Mouse (Mus musculus) adrenal gland, adult 18-20 months (tissue): ENCODE measurements around the gene Meox2. TPM values are rescaled to one million over a fixed set of nuclear protein-coding genes. Genes with fewer than 3 reads are reported as not detected.
A peak's percentile ranks its signal among the peaks of the same experiment; 100 is the strongest.
"Not testable (repeated sequence)": the region's sequence is repeated elsewhere in the genome, so short reads cannot be mapped to it uniquely, and the experiment has no call there.

Experiments used
- DNase-seq, 2 experiments: peaks; one replicate each; pipeline ENCODE4 v3.0.0; 2021 to 2022; ENCODE audit warnings: low spot score in 2 of 2
- long read RNA-seq, 2 experiments: library from polyadenylated mRNA; stranded (forward); transcript quantifications; one replicate each; pipeline ENCODE4 v2.0.0; 2021
- total RNA-seq, 2 experiments: library from RNA; stranded (reverse); gene quantifications; 1 replicate in 1 of 2; 2 replicates in 1 of 2; pipeline ENCODE4 v1.2.3; 2021

Gene Meox2
- total RNA-seq: 1 to 10 TPM in 1 of 2 experiments, under 1 TPM in 1; 0.56 to 2.1 TPM
- long read RNA-seq, experiment 1: 0 reads
- long read RNA-seq, experiment 2, partial matches to known transcripts: 0 of 3 reads
- long read RNA-seq, experiment 2, other reads (novel, unspliced or antisense): 0 of 3 reads

DNA sequence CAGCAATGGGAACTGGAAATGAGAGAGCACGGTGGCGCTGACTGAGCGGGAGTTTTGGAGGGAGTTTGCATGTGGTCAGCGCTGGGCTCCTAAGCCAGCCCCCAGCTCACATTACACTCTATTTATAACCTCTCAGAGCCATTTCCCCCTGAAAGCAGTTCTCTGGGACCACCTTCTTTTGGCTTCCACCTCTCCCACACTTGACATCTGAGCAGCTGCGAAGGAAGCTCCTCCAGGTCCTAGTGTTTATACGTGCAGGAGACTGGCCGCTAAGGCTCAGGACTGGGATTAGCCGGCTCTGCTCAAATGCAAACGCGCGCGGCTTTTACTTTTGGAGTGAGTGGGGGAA is at the start of gene Meox2:
Gene Meox2 (plus strand): TSS at position 151 of the 349 bp plus-strand sequence.
- DNase-seq: no peak

DNA sequence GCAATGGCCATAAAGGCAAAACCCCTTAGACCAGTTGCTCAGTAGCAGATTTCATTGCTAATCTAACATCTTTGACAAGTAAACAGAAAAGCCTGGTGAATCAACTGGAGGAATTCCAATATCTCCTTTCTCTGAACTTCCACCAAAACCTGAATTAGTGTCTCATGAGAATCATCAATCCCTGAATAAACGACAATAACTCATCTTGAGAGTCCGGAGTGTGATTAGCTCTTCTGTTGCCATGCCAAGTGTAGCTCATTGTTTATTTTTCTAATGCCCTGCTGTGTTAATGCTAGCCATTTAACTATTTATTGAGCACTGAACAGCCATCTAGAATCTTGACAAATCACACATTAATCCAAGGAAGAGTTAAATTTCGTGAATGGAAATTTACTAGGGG is 35.7 kb upstream of the Meox2 start:
- no peak for DNase-seq

- no peak for DNase-seq
Measured at GRCm38 (mm10) chr12:37077308-37077707, 31.0 kb upstream of the Meox2 start.

DNA sequence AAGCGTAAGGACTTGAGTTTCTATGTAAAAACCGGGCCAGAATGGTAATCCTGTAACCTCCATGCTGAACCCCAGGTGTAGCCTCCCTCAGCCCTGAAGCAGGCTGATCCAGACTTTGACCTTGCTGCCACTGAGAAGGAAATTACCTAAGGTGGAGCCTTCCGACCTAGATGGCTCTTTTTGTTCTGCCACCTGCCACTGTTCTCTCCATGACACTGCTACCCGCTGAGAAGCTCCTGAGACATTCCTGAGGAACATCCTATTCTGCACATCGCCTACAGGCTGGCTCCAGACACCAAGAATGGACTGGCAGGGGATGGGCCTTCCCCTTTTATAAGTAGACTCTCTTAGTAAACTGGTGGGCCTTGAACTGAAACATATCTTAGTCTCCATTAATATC is 28.3 kb upstream of the Meox2 start:
- not testable (repeated sequence) for DNase-seq

- DNase-seq: no peak
Measured at GRCm38 (mm10) chr12:37106541-37106940, 1.8 kb upstream of the Meox2 start.

DNA sequence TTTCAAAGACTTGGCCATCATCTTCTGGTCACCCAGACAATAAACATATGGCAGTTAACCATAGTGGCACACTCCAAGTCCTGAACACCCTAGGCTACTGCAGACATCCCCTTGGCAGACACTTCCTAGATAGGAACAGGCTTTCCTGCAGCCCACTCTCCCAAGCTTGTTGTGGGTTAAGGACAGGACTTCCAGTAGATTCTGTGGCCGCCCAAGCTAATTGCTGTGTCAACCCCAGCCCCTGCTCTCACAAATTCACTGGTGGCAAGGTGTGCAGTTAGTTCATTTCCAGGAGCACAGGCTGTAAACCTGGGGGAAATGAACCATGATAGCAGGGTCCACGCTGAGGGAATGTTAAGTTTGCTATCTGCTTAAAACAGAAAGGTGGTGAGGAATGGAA is 1.2 kb upstream of the Meox2 start:
- no peak for DNase-seq

DNA sequence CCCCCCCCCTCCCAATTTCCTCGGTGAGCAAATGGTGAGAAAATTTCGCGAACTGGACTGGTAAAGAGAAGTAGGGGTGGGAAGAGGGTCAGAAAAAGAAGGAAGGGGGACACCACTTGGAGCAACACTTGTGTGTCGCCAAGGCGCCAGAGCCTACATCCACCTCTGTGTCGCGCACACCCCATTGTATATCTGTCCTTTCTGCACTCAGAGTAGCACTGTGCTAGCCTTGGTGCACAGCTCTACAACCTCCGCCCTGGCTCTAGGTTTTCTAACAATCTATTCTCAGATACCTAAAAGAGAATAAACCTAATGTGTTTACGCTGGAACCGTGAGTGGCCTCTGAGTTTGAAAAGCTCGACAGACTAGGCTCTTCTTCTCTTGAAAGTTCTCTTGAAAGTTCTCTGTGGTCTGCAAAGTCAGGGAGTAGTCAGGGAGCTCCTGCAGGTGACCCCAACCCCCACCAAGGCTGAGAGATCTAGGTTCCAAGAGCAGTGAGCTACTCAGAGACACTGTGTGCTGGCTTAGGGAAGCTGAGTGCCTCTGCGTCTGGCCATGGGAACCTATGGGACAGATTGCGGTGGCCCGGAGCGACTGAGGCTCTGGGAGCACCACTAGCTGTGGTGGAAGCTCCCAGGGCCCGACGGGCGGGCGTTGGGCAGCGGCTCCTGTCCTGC is 489 bp upstream of the Meox2 start:
- no peak for DNase-seq

DNA sequence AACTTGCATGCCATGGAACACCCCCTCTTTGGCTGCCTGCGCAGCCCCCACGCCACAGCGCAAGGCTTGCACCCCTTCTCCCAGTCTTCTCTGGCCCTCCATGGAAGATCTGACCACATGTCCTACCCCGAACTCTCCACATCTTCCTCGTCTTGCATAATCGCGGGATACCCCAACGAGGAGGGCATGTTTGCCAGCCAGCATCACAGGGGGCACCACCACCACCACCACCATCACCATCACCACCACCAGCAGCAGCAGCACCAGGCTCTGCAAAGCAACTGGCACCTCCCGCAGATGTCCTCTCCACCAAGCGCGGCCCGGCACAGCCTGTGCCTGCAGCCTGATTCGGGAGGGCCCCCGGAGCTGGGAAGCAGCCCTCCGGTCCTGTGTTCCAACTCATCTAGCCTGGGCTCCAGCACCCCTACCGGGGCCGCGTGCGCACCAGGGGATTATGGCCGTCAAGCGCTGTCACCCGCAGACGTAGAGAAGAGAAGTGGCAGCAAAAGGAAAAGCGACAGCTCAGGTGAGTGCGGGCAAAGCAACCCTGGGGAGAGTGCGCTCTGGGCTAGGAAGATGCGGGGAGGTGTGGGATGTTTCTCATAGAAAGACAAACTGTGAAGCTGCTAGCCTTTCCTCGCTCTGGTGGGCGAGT is 606 bp downstream of the Meox2 start:
- peak in 1 of 2 experiments; percentile 20 for DNase-seq

GRCm38 (mm10) chr12:37109474-37110012 is 1.2 kb downstream of the Meox2 start:
- no peak for DNase-seq

DNA sequence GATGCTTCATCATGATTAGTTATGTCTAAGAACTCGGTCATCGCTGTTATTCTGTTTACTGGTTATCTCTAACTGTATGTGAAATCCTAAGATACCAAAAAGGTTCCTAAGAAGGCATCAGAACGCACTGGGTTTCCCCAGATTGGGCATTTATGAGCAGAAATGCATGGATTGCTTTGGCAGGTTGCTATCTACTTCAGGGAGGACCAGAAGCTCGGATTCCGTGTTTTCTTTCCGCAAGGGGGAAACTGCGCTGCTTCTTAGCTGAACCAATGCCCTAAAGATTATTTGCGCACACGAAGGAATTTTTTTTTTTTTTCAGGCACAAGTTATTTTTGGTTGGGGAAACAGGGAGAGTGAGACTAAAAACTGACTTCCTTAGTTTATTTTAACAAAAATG is 2.6 kb downstream of the Meox2 start:
- DNase-seq: no peak

GRCm38 (mm10) chr12:37119246-37119645 is 10.9 kb downstream of the Meox2 start:
- no peak for DNase-seq

DNA sequence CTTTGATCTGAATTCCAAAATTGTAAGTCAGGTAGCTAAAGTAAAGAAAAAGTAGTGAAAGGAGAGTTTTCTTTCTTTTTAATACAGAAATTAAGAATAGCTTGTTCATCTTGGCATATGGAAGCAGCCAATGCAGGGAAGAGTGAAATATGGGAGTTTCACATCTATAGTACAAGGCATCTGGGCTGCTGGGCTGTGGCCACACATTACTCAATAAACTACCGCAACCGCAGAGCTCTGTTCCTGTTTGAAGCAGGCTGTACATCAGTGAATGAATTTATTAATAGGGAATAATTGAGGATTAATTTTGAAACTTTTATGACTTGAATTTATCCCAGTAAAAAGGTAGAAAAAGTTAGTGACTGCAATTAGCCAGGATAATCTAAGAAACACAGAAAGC is 15.4 kb downstream of the Meox2 start:
- no peak for DNase-seq

DNA sequence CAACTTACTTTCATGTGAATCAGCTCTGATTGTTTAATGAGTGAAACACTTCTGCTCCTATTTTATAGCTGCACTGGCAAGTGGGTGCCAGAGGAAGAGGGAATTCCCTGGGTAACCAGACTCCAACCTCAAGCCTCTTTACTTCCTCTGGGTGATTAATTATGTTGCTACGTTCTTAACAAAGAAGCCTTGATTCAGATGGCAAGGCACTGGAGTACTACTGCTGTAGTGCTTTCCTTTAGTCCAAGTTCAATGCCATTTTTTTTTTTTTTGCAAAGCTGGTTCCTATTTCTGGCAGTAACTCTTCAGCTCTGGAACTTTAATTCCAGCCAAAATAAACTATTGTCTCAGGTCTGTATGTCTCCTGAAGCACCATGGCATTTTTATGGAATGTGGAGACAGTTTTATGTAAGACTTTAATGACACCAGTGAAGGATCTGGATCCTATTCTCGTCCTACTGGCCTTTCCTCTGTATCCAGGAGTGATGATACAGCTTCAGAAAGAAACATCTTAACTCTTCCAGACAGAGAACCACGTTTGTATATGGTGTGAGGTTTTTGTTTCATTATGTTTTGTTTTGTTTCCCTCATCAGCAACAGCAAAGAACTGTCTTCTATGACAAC is 33.9 kb downstream of the Meox2 start:
- DNase-seq: no peak

DNA sequence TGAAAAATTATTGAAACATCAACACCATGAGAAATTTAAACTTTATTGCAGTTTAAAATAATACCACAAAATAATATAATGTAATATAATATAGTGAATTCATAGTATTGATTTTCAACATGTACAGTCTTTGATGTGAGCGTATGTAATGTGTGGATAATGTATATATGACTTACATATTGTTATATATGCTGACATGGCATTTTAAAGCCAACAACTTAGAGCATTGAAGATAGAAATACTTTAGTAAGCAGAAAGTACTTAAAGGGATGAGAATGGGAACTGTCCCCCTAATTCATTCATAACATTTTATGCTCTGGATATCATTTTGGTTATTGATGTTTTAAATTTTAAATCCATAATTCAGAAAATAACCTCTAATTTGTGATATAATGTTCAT is 35.5 kb downstream of the Meox2 start:
- DNase-seq: no peak

DNA sequence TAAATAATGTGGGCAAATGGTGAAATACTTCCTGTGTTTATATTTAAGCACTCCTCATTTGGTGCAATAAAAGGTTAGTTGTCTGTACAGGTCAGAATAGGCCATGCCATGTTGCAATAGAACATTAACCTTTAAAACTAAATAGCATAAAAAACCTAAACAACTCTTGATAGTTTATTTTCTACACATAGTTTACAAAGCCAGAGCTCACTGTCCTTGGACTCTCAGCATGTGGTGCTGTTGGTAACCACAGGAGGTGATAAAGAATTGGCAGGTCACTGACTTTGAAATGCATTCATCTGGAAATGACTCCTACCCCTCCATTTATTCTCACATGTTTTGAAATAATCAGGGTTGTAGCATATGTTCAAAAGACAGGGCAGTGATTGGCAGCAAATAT is 59.4 kb downstream of the Meox2 start:
- no peak for DNase-seq

GRCm38 (mm10) chr12:37173324-37173723 is 65.0 kb downstream of the Meox2 start:
- DNase-seq: no peak

DNA sequence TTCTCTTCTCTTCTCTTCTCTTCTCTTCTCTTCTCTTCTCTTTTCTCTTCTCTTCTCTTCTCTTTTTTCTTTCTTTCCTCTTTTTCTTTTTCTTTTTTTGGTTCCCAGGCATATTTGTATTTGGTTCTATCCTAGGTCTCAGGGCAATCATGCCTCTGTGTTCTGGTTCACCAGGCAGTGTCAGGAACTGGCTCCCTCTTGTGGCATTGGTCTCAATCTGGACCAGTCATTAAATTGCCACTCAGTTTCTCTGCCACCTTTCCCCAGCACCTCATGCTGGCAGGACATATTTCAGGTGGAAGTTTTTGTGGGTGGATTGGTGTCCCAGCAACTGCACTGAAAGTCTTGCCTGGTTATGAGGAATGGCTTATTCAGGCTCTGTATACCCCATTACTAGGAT is 75.3 kb downstream of the Meox2 start:
- peak; percentile 2 to 15 for DNase-seq

DNA sequence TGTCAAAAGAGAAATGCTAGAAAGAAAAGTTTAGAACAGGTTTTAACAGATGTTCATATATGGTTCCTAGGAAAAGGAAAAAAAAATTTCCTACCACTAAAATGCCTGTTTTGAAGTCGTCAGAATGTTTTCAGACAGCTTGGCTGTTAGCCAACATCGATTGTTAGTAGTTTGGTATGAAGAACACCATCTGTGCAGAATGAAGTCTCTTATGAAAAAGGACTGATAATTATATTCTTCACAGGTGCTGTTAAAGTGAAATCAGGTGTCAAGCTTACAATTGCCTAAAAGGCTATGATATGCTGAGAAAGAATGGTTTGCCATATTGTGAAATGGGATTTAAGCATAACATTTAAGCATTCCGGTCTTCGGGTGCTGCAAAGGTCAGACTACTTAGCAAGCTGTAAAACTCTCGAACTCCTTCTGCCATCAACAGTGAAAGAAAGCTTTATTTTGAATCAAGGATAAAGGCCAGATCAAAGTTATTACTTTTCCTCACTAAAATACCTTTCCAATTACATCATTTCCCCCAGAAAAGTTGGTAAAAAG is 80.7 kb downstream of the Meox2 start:
- no peak for DNase-seq
